In the genomic region with DNA sequence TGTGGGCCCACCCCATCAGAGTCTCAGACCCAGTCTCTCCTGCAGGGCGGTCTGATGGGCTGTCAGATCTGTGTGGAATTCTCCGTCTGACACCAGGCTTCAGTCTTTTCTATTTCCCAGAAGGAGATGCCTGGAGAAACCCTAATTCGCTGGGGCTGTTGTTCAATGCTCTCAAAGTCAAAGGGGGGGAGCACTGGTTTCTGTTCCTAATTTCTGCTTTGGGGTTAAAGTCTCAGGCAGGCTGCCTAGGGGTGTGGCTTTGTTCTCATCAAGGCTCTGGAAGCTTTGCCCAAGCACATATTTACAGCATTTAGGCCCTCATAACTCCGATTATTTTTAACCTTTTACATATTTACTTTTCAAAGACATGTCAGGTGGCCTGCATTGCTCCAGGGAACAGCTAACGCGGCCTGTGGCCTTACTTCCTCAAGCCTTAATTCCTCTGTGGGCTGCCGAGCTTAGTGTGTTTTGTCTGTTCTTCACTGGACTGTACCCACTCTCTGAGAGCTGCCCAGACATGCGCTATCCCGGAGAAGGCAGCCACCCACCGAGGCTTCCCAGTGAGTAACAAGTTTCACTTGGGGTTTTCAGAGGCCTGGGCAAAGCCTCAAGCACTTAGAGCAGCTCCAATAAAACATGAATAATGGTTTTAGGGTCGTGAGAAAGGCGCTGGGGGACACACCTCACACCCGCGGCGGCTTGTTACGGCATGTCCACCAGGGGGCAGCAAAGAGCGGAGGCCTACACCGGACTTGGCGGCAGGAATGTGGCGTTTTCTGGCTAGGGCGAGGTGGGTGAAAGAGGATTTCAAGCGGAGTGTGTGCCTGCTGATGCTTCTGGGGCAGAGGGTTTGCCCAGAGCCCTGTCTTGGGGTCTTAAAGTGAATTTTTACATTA, we compare ENCODE assay signal across 9 mouse cellular contexts. TPM values are rescaled to one million over a fixed set of nuclear protein-coding genes. Genes with fewer than 3 reads are reported as not detected.
DNase-seq lines count a peak whose midpoint lies in the region; ATAC-seq lines count a peak whose summit lies in the region.
"Had no signal": no experiment of that assay in that cellular context is flagged by ENCODE, and none has a peak within 500 bp of the region (broad histone marks: within the 10 kb centered on the region; RNA-seq: fewer than 3 reads in every experiment).

No protein-coding gene starts in this region.

- no peak overlapping the region for H3K9ac ChIP-seq in forebrain, embryonic 11.5 days (ENCODE audit: low read length)
- H3K9ac ChIP-seq in forebrain, embryonic 16.5 days (replicated peaks; ENCODE audit: low read depth, low read length), result no peak overlapping the region
- no peak overlapping the region for H3K9ac ChIP-seq in stomach, embryonic 16.5 days (ENCODE audit: low read length)

- intact Hi-C loops in gastrocnemius, postnatal 36 days (cut with DNase I), result no loop called here

- no peaks in the 10 kb centered on the region for H3K4me1 ChIP-seq in forebrain, embryonic 11.5 days (replicated peaks; ENCODE audit: control insufficient read depth, insufficient read depth, low read length)
- H3K4me1 ChIP-seq in forebrain, embryonic 16.5 days (replicated peaks; ENCODE audit: control insufficient read depth, insufficient read depth, low read length), result 0 out of 2 replicates have a peak, but pooled peaks cover 3% of the 10 kb centered on the region
- H3K4me1 ChIP-seq in megakaryocyte, embryonic 14.5 days, result peaks cover 35% of the 10 kb centered on the region
- peaks cover 10% of the 10 kb centered on the region; the same call in 1 of the 2 replicates for H3K4me1 ChIP-seq in stomach, embryonic 16.5 days (ENCODE audit: control insufficient read depth, insufficient read depth, low read length)

- H3K9me3 ChIP-seq in forebrain, embryonic 11.5 days (ENCODE audit: control insufficient read depth, low read length), result no peaks in the 10 kb centered on the region
- no peaks in the 10 kb centered on the region for H3K9me3 ChIP-seq in forebrain, embryonic 16.5 days (ENCODE audit: control insufficient read depth, low read length)
- peaks cover 23% of the 10 kb centered on the region for H3K9me3 ChIP-seq in megakaryocyte, embryonic 14.5 days
- H3K9me3 ChIP-seq in stomach, embryonic 16.5 days (replicated peaks; ENCODE audit: control insufficient read depth, low read length), result no peaks in the 10 kb centered on the region

- H3K27me3 ChIP-seq in forebrain, embryonic 11.5 days (ENCODE audit: control insufficient read depth, insufficient read depth, low read length), result peaks cover 19% of the 10 kb centered on the region
- peaks cover 21% of the 10 kb centered on the region for H3K27me3 ChIP-seq in forebrain, embryonic 16.5 days (replicated peaks; ENCODE audit: control insufficient read depth, insufficient read depth, low read length)
- peaks cover 55% of the 10 kb centered on the region for H3K27me3 ChIP-seq in megakaryocyte, embryonic 14.5 days (replicated peaks)
- peaks cover 16% of the 10 kb centered on the region for H3K27me3 ChIP-seq in stomach, embryonic 16.5 days (ENCODE audit: control insufficient read depth, insufficient read depth, low read length)

- peak; percentile 86 for DNase-seq in forebrain, embryonic 11.5 days (ENCODE audit: low spot score)
- peak; percentile 76 for DNase-seq in cerebellum, adult 8-10 months
- peak; percentile 67 to 71 for DNase-seq in gastrocnemius, postnatal 36 days
- peak; percentile 79 to 81 for DNase-seq in layer of hippocampus, postnatal 10 days (ENCODE audit: low spot score in 2 of 2)

- ATAC-seq in forebrain, embryonic 11.5 days (replicated peaks; ENCODE audit: low FRiP score), result 0 out of 2 replicates have a peak, but pooled peaks have one; percentile 12
- ATAC-seq in forebrain, embryonic 16.5 days, result no peak
- ATAC-seq in CD4-positive, CD25-positive, alpha-beta regulatory T cell, adult 4 months, result peak; percentile 67
- ATAC-seq in stomach, embryonic 16.5 days (ENCODE audit: insufficient read depth, low FRiP score), result peak; percentile 45; the same call in 1 of the 2 replicates

- no peaks in the 10 kb centered on the region for H3K36me3 ChIP-seq in forebrain, embryonic 11.5 days (ENCODE audit: control insufficient read depth, insufficient read depth, low read length)
- H3K36me3 ChIP-seq in forebrain, embryonic 16.5 days (ENCODE audit: control insufficient read depth, insufficient read depth), result no peaks in the 10 kb centered on the region
- H3K36me3 ChIP-seq in megakaryocyte, embryonic 14.5 days (replicated peaks; ENCODE audit: low read length), result no peaks in the 10 kb centered on the region
- H3K36me3 ChIP-seq in stomach, embryonic 16.5 days (ENCODE audit: control insufficient read depth, insufficient read depth, low read length), result no peaks in the 10 kb centered on the region

- no peak overlapping the region for H3K4me3 ChIP-seq in forebrain, embryonic 11.5 days (ENCODE audit: low read depth, low read length)
- H3K4me3 ChIP-seq in forebrain, embryonic 16.5 days (replicated peaks; ENCODE audit: low read length), result no peak overlapping the region
- peak overlapping the region; percentile 66 for H3K4me3 ChIP-seq in megakaryocyte, embryonic 14.5 days (replicated peaks)
- H3K4me3 ChIP-seq in stomach, embryonic 16.5 days (replicated peaks; ENCODE audit: low read length), result no peak overlapping the region

- no peak overlapping the region for H3K27ac ChIP-seq in forebrain, embryonic 11.5 days (ENCODE audit: low read depth, low read length)
- H3K27ac ChIP-seq in forebrain, embryonic 16.5 days (ENCODE audit: low read length), result no peak overlapping the region
- H3K27ac ChIP-seq in stomach, embryonic 16.5 days (ENCODE audit: low read length), result peak overlapping the region; percentile 74

- 30% methylated on average over 22 of the region's 22 CpGs for WGBS in forebrain, embryonic 11.5 days
- 22% methylated on average over 22 of the region's 22 CpGs for WGBS in forebrain, embryonic 16.5 days
- WGBS in stomach, embryonic 16.5 days, result 16% methylated on average over 22 of the region's 22 CpGs

- no peak overlapping the region for H3K4me2 ChIP-seq in forebrain, embryonic 11.5 days (ENCODE audit: low read depth, low read length, severe bottlenecking)
- no peak overlapping the region for H3K4me2 ChIP-seq in forebrain, embryonic 16.5 days (ENCODE audit: low read length)
- peak overlapping the region; percentile 29 for H3K4me2 ChIP-seq in stomach, embryonic 16.5 days (ENCODE audit: low read depth, low read length)

RNA-seq across cellular contexts. Expression of a gene that starts 6.6 kb away (rescaled TPM):
- not detected in 2 replicates for polyA plus RNA-seq in forebrain, embryonic 11.5 days (2014; fragmentation: Nextera tagmentation; extraction: Ambion mirVana)
- polyA plus RNA-seq in forebrain, embryonic 16.5 days (2015; fragmentation: Nextera tagmentation; extraction: Ambion mirVana), result not detected in 2 replicates
- not detected for polyA plus RNA-seq in CD4-positive, CD25-positive, alpha-beta regulatory T cell, adult 4 months (2017; shearing (Covaris generic))
- total RNA-seq in gastrocnemius, postnatal 36 days (2021), result not detected
- not detected for total RNA-seq in layer of hippocampus, postnatal 10 days (2021)
- polyA plus RNA-seq in megakaryocyte, embryonic 14.5 days (2012; ENCODE audit: insufficient read depth, low replicate concordance), result not detected in 2 replicates
- polyA plus RNA-seq in stomach, embryonic 16.5 days (2015; fragmentation: Nextera tagmentation; extraction: Ambion mirVana), result 0.56 and 0.75 TPM in 2 replicates
- total RNA-seq: left cerebral cortex, postnatal 14 days had no signal

RNA-seq across cellular contexts. Expression of a gene that starts 12.7 kb away (rescaled TPM):
- 75.1 and 77.8 TPM in 2 replicates for polyA plus RNA-seq in forebrain, embryonic 11.5 days (2014; fragmentation: Nextera tagmentation; extraction: Ambion mirVana)
- polyA plus RNA-seq in forebrain, embryonic 16.5 days (2015; fragmentation: Nextera tagmentation; extraction: Ambion mirVana), result 210 and 269 TPM in 2 replicates
- polyA plus RNA-seq in CD4-positive, CD25-positive, alpha-beta regulatory T cell, adult 4 months (2017; shearing (Covaris generic)), result 100 to 1,000 TPM; 108 to 145 TPM
- 10 to 100 TPM; 15.0 to 18.5 TPM for total RNA-seq in gastrocnemius, postnatal 36 days (2021)
- total RNA-seq in layer of hippocampus, postnatal 10 days (2021), result 100 to 1,000 TPM; 426 to 431 TPM
- 103 and 107 TPM in 2 replicates for polyA plus RNA-seq in megakaryocyte, embryonic 14.5 days (2012; ENCODE audit: insufficient read depth, low replicate concordance)
- 57.3 and 60.4 TPM in 2 replicates for polyA plus RNA-seq in stomach, embryonic 16.5 days (2015; fragmentation: Nextera tagmentation; extraction: Ambion mirVana)

RNA-seq across cellular contexts. Expression of a gene that starts 13.1 kb away (rescaled TPM):
- 0.90 and 1.2 TPM in 2 replicates for polyA plus RNA-seq in forebrain, embryonic 11.5 days (2014; fragmentation: Nextera tagmentation; extraction: Ambion mirVana)
- 0.08 and 0.12 TPM in 2 replicates for polyA plus RNA-seq in forebrain, embryonic 16.5 days (2015; fragmentation: Nextera tagmentation; extraction: Ambion mirVana)
- polyA plus RNA-seq in CD4-positive, CD25-positive, alpha-beta regulatory T cell, adult 4 months (2017; shearing (Covaris generic)), result 1 to 10 TPM; 9.5 to 9.9 TPM
- total RNA-seq in gastrocnemius, postnatal 36 days (2021), result under 1 TPM; 0.27 to 0.43 TPM
- total RNA-seq in layer of hippocampus, postnatal 10 days (2021), result under 1 TPM; 0.62 to 0.78 TPM
- polyA plus RNA-seq in megakaryocyte, embryonic 14.5 days (2012; ENCODE audit: insufficient read depth, low replicate concordance), result 9.3 and 14.4 TPM in 2 replicates
- polyA plus RNA-seq in stomach, embryonic 16.5 days (2015; fragmentation: Nextera tagmentation; extraction: Ambion mirVana), result 8.6 and 9.1 TPM in 2 replicates

RNA-seq across cellular contexts. Expression of a gene that starts 49.5 kb away (rescaled TPM):
- 0.49 TPM in 1 of 2 replicates, not detected in the other for polyA plus RNA-seq in forebrain, embryonic 11.5 days (2014; fragmentation: Nextera tagmentation; extraction: Ambion mirVana)
- polyA plus RNA-seq in forebrain, embryonic 16.5 days (2015; fragmentation: Nextera tagmentation; extraction: Ambion mirVana), result 0.97 and 1.5 TPM in 2 replicates
- polyA plus RNA-seq in CD4-positive, CD25-positive, alpha-beta regulatory T cell, adult 4 months (2017; shearing (Covaris generic)), result 100 to 1,000 TPM; 125 to 170 TPM
- total RNA-seq in gastrocnemius, postnatal 36 days (2021), result under 1 TPM; 0.76 to 0.84 TPM
- total RNA-seq in layer of hippocampus, postnatal 10 days (2021), result 10 to 100 TPM; 14.0 to 15.1 TPM
- polyA plus RNA-seq in megakaryocyte, embryonic 14.5 days (2012; ENCODE audit: insufficient read depth, low replicate concordance), result 0.56 TPM in 1 of 2 replicates, not detected in the other
- 1.5 and 2.1 TPM in 2 replicates for polyA plus RNA-seq in stomach, embryonic 16.5 days (2015; fragmentation: Nextera tagmentation; extraction: Ambion mirVana)
